Mouse (Mus musculus) liver, embryonic 13.5 days (tissue): ENCODE data around the gene Cracr2a. TPM values are rescaled to one million over a fixed set of nuclear protein-coding genes. Genes with fewer than 3 reads are reported as not detected.

Experiments
- ATAC-seq: fragments of 200-750 bp; cut with Nextera tagmentation; 2 replicates; pipeline ENCODE4 v1.8.0; 2017; ENCODE audit warnings: low read depth, mild to moderate bottlenecking, moderate number of reproducible peaks, moderate library complexity
- DNase-seq: peaks from one replicate; pipeline ENCODE4 v3.0.0; 2022
- H3K27ac ChIP-seq: fragments of 300-500 bp; sonication (generic); 2 replicates; pipeline ENCODE4 v1.5.1; 2015; ENCODE audit warnings: moderate library complexity, mild to moderate bottlenecking, inconsistent platforms
- H3K27me3 ChIP-seq: fragments of 300-500 bp; sonication (generic); 2 replicates; pipeline ENCODE4 v1.6.1; 2015; ENCODE audit warnings: mild to moderate bottlenecking, inconsistent platforms
- H3K36me3 ChIP-seq: fragments of 300-500 bp; sonication (generic); 2 replicates; pipeline ENCODE4 v1.6.1; 2015; ENCODE audit warnings: mild to moderate bottlenecking, inconsistent platforms
- H3K4me1 ChIP-seq: fragments of 300-500 bp; sonication (generic); replicated peaks from 2 replicates; pipeline ENCODE4 v1.6.1; 2015; ENCODE audit warnings: inconsistent platforms
- H3K4me2 ChIP-seq: fragments of 300-500 bp; sonication (generic); 2 replicates; pipeline ENCODE4 v1.6.1; 2015; ENCODE audit warnings: inconsistent platforms, mild to moderate bottlenecking, moderate library complexity
- H3K4me3 ChIP-seq: fragments of 300-500 bp; sonication (generic); replicated peaks from 2 replicates; pipeline ENCODE4 v1.5.1; 2015; ENCODE audit warnings: mild to moderate bottlenecking, inconsistent platforms
- H3K9ac ChIP-seq: fragments of 300-500 bp; sonication (generic); 2 replicates; pipeline ENCODE4 v1.6.1; 2015; ENCODE audit warnings: mild to moderate bottlenecking, inconsistent platforms
- H3K9me3 ChIP-seq: fragments of 300-500 bp; sonication (generic); replicated peaks from 2 replicates; pipeline ENCODE4 v1.6.1; 2016; ENCODE audit warnings: inconsistent platforms
- WGBS: fragments of 180-500 bp; shearing (Covaris S2); methylation state at CpG from one replicate; pipeline ENCODE4 v1.1.7; 2015; ENCODE audit not compliant: insufficient replicate concordance; 5-methylcytosine and 5-hydroxymethylcytosine counted together
- polyA plus RNA-seq: library from polyadenylated mRNA; unstranded; fragments of >200 nt; fragmentation: Nextera tagmentation; extraction: Ambion mirVana; gene quantifications from 2 replicates; pipeline ENCODE4 v1.2.1, GENCODE M21; 2015

Cracr2a gene
- polyA plus RNA-seq, 1 experiment from 2014 or later, result 0.88 TPM

GRCm38 (mm10) chr6:127537035-127537434 is 24.1 kb upstream of the Cracr2a start:
- no peak overlapping the region for H3K4me3 ChIP-seq
- no peak overlapping the region for H3K4me2 ChIP-seq
- 70% methylated on average over 7 of the region's 7 CpGs for WGBS
- DNase-seq, result no peak
- H3K4me1 ChIP-seq, result no peaks in the 10 kb centered on the region
- H3K9me3 ChIP-seq, result no peaks in the 10 kb centered on the region
- ATAC-seq, result no peak
- 0 out of 2 replicates have a peak, but pooled peaks cover 5% of the 10 kb centered on the region for H3K27me3 ChIP-seq
- H3K36me3 ChIP-seq, result no peaks in the 10 kb centered on the region
- no peak overlapping the region for H3K9ac ChIP-seq
- no peak overlapping the region for H3K27ac ChIP-seq

- peaks cover 5% of the 10 kb centered on the region; the same call in 1 of the 2 replicates for H3K27me3 ChIP-seq
Measured at GRCm38 (mm10) chr6:127538118-127538517, 23.0 kb upstream of the Cracr2a start.

GRCm38 (mm10) chr6:127539226-127539625 is 21.9 kb upstream of the Cracr2a start:
- Histone ChIP-seq H3K4me3 (no peak overlapping the region), H3K36me3 (no peaks in the 10 kb centered on the region), H3K9ac (no peak overlapping the region), H3K27me3 (peaks cover 5% of the 10 kb centered on the region; the same call in 1 of the 2 replicates), H3K4me1 (no peaks in the 10 kb centered on the region), H3K4me2 (no peak overlapping the region), H3K27ac (no peak overlapping the region), H3K9me3 (no peaks in the 10 kb centered on the region)
- ATAC-seq, result no peak
- WGBS, result 57% methylated on average over 4 of the region's 4 CpGs
- DNase-seq, result no peak

More at GRCm38 (mm10) chr6:127538118-127538517, 23.0 kb upstream of the Cracr2a start:
- DNase-seq, result no peak
- no peak overlapping the region for H3K4me2 ChIP-seq
- H3K4me3 ChIP-seq, result no peak overlapping the region
- no peaks in the 10 kb centered on the region for H3K36me3 ChIP-seq
- 49% methylated on average over 2 of the region's 2 CpGs for WGBS
- no peak for ATAC-seq
- H3K27ac ChIP-seq, result no peak overlapping the region
- no peaks in the 10 kb centered on the region for H3K4me1 ChIP-seq
- H3K9ac ChIP-seq, result no peak overlapping the region
- no peaks in the 10 kb centered on the region for H3K9me3 ChIP-seq

- no peaks in the 10 kb centered on the region for H3K36me3 ChIP-seq
- H3K4me2 ChIP-seq, result no peak overlapping the region
- H3K27ac ChIP-seq, result no peak overlapping the region
- WGBS, result 45% methylated on average over 5 of the region's 5 CpGs
- no peaks in the 10 kb centered on the region for H3K9me3 ChIP-seq
- H3K9ac ChIP-seq, result no peak overlapping the region
- ATAC-seq, result no peak
- no peak for DNase-seq
- no peak overlapping the region for H3K4me3 ChIP-seq
- no peaks in the 10 kb centered on the region for H3K4me1 ChIP-seq
- peaks cover 5% of the 10 kb centered on the region; the same call in 1 of the 2 replicates for H3K27me3 ChIP-seq
Measured at GRCm38 (mm10) chr6:127539659-127540058, 21.5 kb upstream of the Cracr2a start.

GRCm38 (mm10) chr6:127540517-127540916 is 20.6 kb upstream of the Cracr2a start:
- Histone ChIP-seq H3K36me3 (no peaks in the 10 kb centered on the region), H3K4me3 (no peak overlapping the region), H3K27me3 (peaks cover 5% of the 10 kb centered on the region; the same call in 1 of the 2 replicates), H3K4me1 (no peaks in the 10 kb centered on the region), H3K27ac (no peak overlapping the region), H3K9ac (no peak overlapping the region), H3K9me3 (no peaks in the 10 kb centered on the region), H3K4me2 (no peak overlapping the region)
- DNase-seq (no peak), ATAC-seq (no peak)
- 51% methylated on average over 4 of the region's 4 CpGs for WGBS

GRCm38 (mm10) chr6:127541617-127542374 is 19.3 kb upstream of the Cracr2a start:
- Histone ChIP-seq H3K4me1 (no peaks in the 10 kb centered on the region), H3K9me3 (no peaks in the 10 kb centered on the region), H3K9ac (no peak overlapping the region), H3K4me2 (no peak overlapping the region), H3K36me3 (no peaks in the 10 kb centered on the region), H3K27ac (no peak overlapping the region), H3K4me3 (no peak overlapping the region), H3K27me3 (peaks cover 5% of the 10 kb centered on the region; the same call in 1 of the 2 replicates)
- WGBS, result 30% methylated on average over 18 of the region's 18 CpGs
- DNase-seq (no peak), ATAC-seq (no peak)

- 57% methylated on average over 4 of the region's 4 CpGs for WGBS
- no peaks in the 10 kb centered on the region for H3K36me3 ChIP-seq
- DNase-seq (no peak), ATAC-seq (no peak)
- no peak overlapping the region for H3K9ac ChIP-seq
- no peak overlapping the region for H3K4me3 ChIP-seq
- H3K27ac ChIP-seq, result no peak overlapping the region
- H3K27me3 ChIP-seq, result no peaks in the 10 kb centered on the region; the same call in 1 of the 2 replicates
- no peaks in the 10 kb centered on the region for H3K9me3 ChIP-seq
- H3K4me1 ChIP-seq, result no peaks in the 10 kb centered on the region
- no peak overlapping the region for H3K4me2 ChIP-seq
Measured at GRCm38 (mm10) chr6:127546676-127547075, 14.5 kb upstream of the Cracr2a start.

- Histone ChIP-seq H3K4me2 (no peak overlapping the region), H3K27ac (no peak overlapping the region), H3K9ac (no peak overlapping the region), H3K4me1 (0 out of 2 replicates have a peak, but pooled peaks cover 3% of the 10 kb centered on the region), H3K4me3 (no peak overlapping the region), H3K36me3 (no peaks in the 10 kb centered on the region), H3K9me3 (0 out of 2 replicates have a peak, but pooled peaks cover 4% of the 10 kb centered on the region), H3K27me3 (no peaks in the 10 kb centered on the region)
- WGBS, result 56% methylated on average over 4 of the region's 4 CpGs
- ATAC-seq (no peak), DNase-seq (no peak)
Measured at GRCm38 (mm10) chr6:127552940-127553339, 8.2 kb upstream of the Cracr2a start.

- no peak for ATAC-seq
- no peaks in the 10 kb centered on the region for H3K36me3 ChIP-seq
- no peak for DNase-seq
- H3K4me3 ChIP-seq, result no peak overlapping the region
- H3K4me2 ChIP-seq, result no peak overlapping the region
- peaks cover 6% of the 10 kb centered on the region; the same call in 1 of the 2 replicates for H3K4me1 ChIP-seq
- WGBS, result 52% methylated on average over 6 of the region's 6 CpGs
- 0 out of 2 replicates have a peak, but pooled peaks cover 4% of the 10 kb centered on the region for H3K9me3 ChIP-seq
- no peak overlapping the region for H3K27ac ChIP-seq
- no peaks in the 10 kb centered on the region; the same call in 1 of the 2 replicates for H3K27me3 ChIP-seq
- H3K9ac ChIP-seq, result no peak overlapping the region
Measured at GRCm38 (mm10) chr6:127555553-127555952, 5.6 kb upstream of the Cracr2a start.

GRCm38 (mm10) chr6:127560872-127561230 is 287 bp upstream of the Cracr2a start:
- H3K4me2 ChIP-seq, result peak overlapping the region; percentile 80
- H3K36me3 ChIP-seq, result no peaks in the 10 kb centered on the region
- H3K4me1 ChIP-seq, result peaks cover 19% of the 10 kb centered on the region
- peak overlapping the region; percentile 63 for H3K4me3 ChIP-seq
- ATAC-seq (no peak), DNase-seq (no peak)
- H3K9me3 ChIP-seq, result no peaks in the 10 kb centered on the region
- peak overlapping the region; percentile 65 for H3K9ac ChIP-seq
- 9% methylated on average over 7 of the region's 7 CpGs for WGBS
- H3K27me3 ChIP-seq, result no peaks in the 10 kb centered on the region; the same call in 1 of the 2 replicates
- H3K27ac ChIP-seq, result no peak overlapping the region

- H3K27ac ChIP-seq, result no peak overlapping the region
- no peak for ATAC-seq
Measured at GRCm38 (mm10) chr6:127563511-127563910, 2.4 kb downstream of the Cracr2a start.

More at GRCm38 (mm10) chr6:127563511-127563910, 2.4 kb downstream of the Cracr2a start:
- Histone ChIP-seq H3K27me3 (no peaks in the 10 kb centered on the region; the same call in 1 of the 2 replicates), H3K9me3 (no peaks in the 10 kb centered on the region), H3K9ac (no peak overlapping the region), H3K36me3 (no peaks in the 10 kb centered on the region), H3K4me3 (no peak overlapping the region), H3K4me2 (no peak overlapping the region), H3K4me1 (peaks cover 26% of the 10 kb centered on the region)
- WGBS, result 67% methylated on average over 4 of the region's 4 CpGs
- DNase-seq, result no peak
